Mouse (Mus musculus) myocyte (in vitro differentiated cells): Measurements from ENCODE around the gene Slc37a1. TPM values are rescaled to one million over a fixed set of nuclear protein-coding genes. Genes with fewer than 3 reads are reported as not detected.

Experiments
- H3K27me3 ChIP-seq: one replicate; pipeline ENCODE4 v1.6.1; 2011; ENCODE audit not compliant: control insufficient read depth, insufficient read depth, insufficient read length
- H3K36me3 ChIP-seq: one replicate; pipeline ENCODE4 v1.6.1; 2011; ENCODE audit not compliant: control insufficient read depth, insufficient read depth
- H3K4me2 ChIP-seq: one replicate; pipeline ENCODE4 v1.6.1; 2011; ENCODE audit warnings: low read depth, control low read depth
- H3K4me3 ChIP-seq: one replicate; pipeline ENCODE4 v1.5.1; 2011; ENCODE audit warnings: mild to moderate bottlenecking, control low read depth, moderate library complexity
- H3K79me2 ChIP-seq: one replicate; pipeline ENCODE4 v1.6.1; 2011; ENCODE audit not compliant: control insufficient read depth, insufficient read depth
- H3ac ChIP-seq: one replicate; pipeline ENCODE4 v1.6.1; 2011; ENCODE audit not compliant: control insufficient read depth, insufficient read length
- CEBPB ChIP-seq: IDR thresholded peaks from 2 replicates; pipeline ENCODE4 v1.6.1; 2011; ENCODE audit warnings: mild to moderate bottlenecking, moderate library complexity; ENCODE audit not compliant: poor library complexity, insufficient read depth, severe bottlenecking
- E2F4 ChIP-seq: IDR thresholded peaks from one replicate; pipeline ENCODE4 v1.6.1; 2011; ENCODE audit warnings: mild to moderate bottlenecking, control low read depth, moderate library complexity; ENCODE audit not compliant: insufficient read depth
- MAX ChIP-seq: IDR thresholded peaks from one replicate; pipeline ENCODE4 v1.6.1; 2011; ENCODE audit warnings: low read depth, mild to moderate bottlenecking, control low read depth
- MYOD1 ChIP-seq, 3 experiments: IDR thresholded peaks; one replicate each; pipeline ENCODE4 v1.6.1; 2011; ENCODE audit warnings: control low read depth in 2 of 3, low read depth in 2 of 3, mild to moderate bottlenecking in 2 of 3, moderate library complexity in 1 of 3; ENCODE audit not compliant: insufficient read length in 2 of 3, control insufficient read depth in 1 of 3
- MYOG ChIP-seq, 3 experiments: IDR thresholded peaks; one replicate each; pipeline ENCODE4 v1.6.1; 2011; ENCODE audit warnings: control low read depth in 2 of 3, low read depth in 2 of 3, mild to moderate bottlenecking in 2 of 3; ENCODE audit not compliant: insufficient read length in 2 of 3, control insufficient read depth in 1 of 3, insufficient read depth in 1 of 3
- POLR2A ChIP-seq: IDR thresholded peaks from one replicate; pipeline ENCODE4 v1.6.1; 2011; ENCODE audit warnings: low read depth, mild to moderate bottlenecking, control low read depth, moderate library complexity; ENCODE audit not compliant: insufficient read length
- POLR2AphosphoS2 ChIP-seq: IDR thresholded peaks from one replicate; pipeline ENCODE4 v1.6.1; 2011; ENCODE audit warnings: low read depth, control low read depth; ENCODE audit not compliant: insufficient read length
- REST ChIP-seq: IDR thresholded peaks from one replicate; pipeline ENCODE4 v1.6.1; 2011; ENCODE audit warnings: mild to moderate bottlenecking, control low read depth, moderate library complexity; ENCODE audit not compliant: insufficient read depth, insufficient read length
- SRF ChIP-seq: IDR thresholded peaks from one replicate; pipeline ENCODE4 v1.6.1; 2011; ENCODE audit warnings: low read depth; ENCODE audit not compliant: control insufficient read depth, insufficient read length
- TCF12 ChIP-seq: IDR thresholded peaks from one replicate; pipeline ENCODE4 v1.6.1; 2011; ENCODE audit warnings: mild to moderate bottlenecking, control low read depth; ENCODE audit not compliant: poor library complexity, insufficient read depth, severe bottlenecking
- TCF3 ChIP-seq: IDR thresholded peaks from one replicate; pipeline ENCODE4 v1.6.1; 2011; ENCODE audit warnings: low read depth, control low read depth; ENCODE audit not compliant: insufficient read length
- USF1 ChIP-seq: IDR thresholded peaks from one replicate; pipeline ENCODE4 v1.6.1; 2011; ENCODE audit warnings: low read depth, mild to moderate bottlenecking, control low read depth, moderate library complexity
- polyA plus RNA-seq: library from polyadenylated mRNA; unstranded; fragments of >200 nt; fragmentation: generic; extraction: Trizol; gene quantifications from one replicate; pipeline ENCODE4 v1.2.1, GENCODE M21; 2012; ENCODE audit warnings: missing spikeins

Slc37a1 gene
- polyA plus RNA-seq, 1 experiment: 0.12 TPM

DNA sequence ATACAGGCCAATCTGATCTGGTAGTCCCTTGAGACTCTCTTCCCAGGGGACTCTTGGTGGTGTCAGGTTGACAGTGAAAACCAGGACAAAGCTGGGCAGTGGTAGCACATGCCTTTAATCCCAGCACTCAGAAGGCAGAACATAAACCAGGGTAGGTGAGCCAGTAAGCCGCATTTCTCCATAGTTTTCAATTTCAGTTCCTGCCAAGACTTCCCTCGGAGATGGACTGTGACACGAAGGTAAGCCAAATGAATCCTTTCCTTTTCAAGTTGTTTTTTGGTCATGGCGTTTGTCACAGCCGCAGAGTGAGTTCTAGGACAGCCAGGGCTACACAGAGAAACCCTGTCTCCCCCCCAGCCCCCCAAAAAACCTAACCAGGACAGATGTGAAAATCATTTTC, 105.4 kb downstream of the Slc37a1 start:
- Histone ChIP-seq H3K36me3 (no peaks in the 10 kb centered on the region), H3ac (no peak overlapping the region), H3K4me2 (no peak overlapping the region), H3K27me3 (peaks cover 8% of the 10 kb centered on the region), H3K4me3 (no peak overlapping the region), H3K79me2 (no peaks in the 10 kb centered on the region)
- no peak for TF ChIP-seq TCF3

DNA sequence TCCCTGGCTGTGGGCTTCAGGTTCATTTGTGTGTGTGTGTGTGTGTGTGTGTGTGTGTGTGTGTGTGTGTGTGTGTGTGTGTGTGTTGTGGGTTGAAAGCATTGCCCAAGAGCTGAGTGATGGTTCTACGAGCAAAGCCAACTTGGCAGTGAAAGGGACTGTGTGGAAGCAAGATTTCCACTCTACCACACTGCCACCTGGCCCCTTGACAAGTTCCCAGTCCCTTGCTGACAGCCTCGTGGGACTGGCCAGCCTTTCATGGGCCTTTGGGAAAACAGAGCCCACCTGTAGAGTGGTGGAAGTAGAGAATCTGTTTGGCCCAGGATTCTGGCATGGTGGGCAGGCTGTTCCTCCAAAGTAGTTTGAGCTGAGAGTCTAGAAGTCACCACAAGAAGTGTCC, 107.2 kb downstream of the Slc37a1 start:
- no peaks in the 10 kb centered on the region for H3K27me3 ChIP-seq
- no peak for TF ChIP-seq REST
- TF ChIP-seq CEBPB: no peak
- TF ChIP-seq TCF12: no peak
- TF ChIP-seq TCF3: no peak
- no peak for TF ChIP-seq MYOG (IDR thresholded peaks at IDR 0.05; ENCODE audit: control insufficient read depth in 1 of 3, insufficient read depth in 1 of 3, insufficient read length in 2 of 3, low read depth in 2 of 3)
- no peak for TF ChIP-seq MAX
- no peak for TF ChIP-seq USF1
- no peak for TF ChIP-seq POLR2A
- TF ChIP-seq SRF: no peak
- TF ChIP-seq MYOD1 (IDR thresholded peaks at IDR 0.05; ENCODE audit: control insufficient read depth in 1 of 3, insufficient read length in 2 of 3, low read depth in 2 of 3): no peak
- no peak for TF ChIP-seq POLR2AphosphoS2
- TF ChIP-seq E2F4: no peak
- H3K4me3 ChIP-seq: no peak overlapping the region
- H3ac ChIP-seq: no peak overlapping the region
- H3K4me2 ChIP-seq: no peak overlapping the region
- H3K79me2 ChIP-seq: no peaks in the 10 kb centered on the region
- no peaks in the 10 kb centered on the region for H3K36me3 ChIP-seq

DNA sequence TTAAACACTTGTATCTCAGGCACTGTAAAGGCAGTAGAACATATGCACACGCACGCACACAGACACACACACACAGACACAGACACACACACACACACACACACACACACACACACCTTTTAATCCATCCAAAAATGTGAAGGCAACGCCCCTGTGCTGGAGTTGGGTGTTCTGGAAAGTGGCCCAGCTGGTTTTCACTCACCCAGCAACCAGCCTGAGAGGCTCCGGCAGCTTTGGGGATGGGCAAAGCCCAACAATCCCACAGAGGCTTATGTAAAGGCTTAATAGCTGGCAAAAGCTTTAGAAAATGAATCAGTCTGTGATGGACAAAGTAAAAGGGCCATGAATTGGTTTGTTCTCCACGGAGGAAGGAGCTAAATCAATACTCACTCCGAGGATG, 113.7 kb downstream of the Slc37a1 start:
- H3ac ChIP-seq: no peak overlapping the region
- H3K4me2 ChIP-seq: no peak overlapping the region
- no peaks in the 10 kb centered on the region for H3K36me3 ChIP-seq
- TF ChIP-seq POLR2A (no peak), MAX (no peak), MYOG (IDR thresholded peaks at IDR 0.05; ENCODE audit: control insufficient read depth in 1 of 3, insufficient read depth in 1 of 3, insufficient read length in 2 of 3, low read depth in 2 of 3) (no peak), POLR2AphosphoS2 (no peak), USF1 (no peak), MYOD1 (IDR thresholded peaks at IDR 0.05; ENCODE audit: control insufficient read depth in 1 of 3, insufficient read length in 2 of 3, low read depth in 2 of 3) (no peak), E2F4 (no peak), SRF (no peak), TCF12 (no peak), REST (no peak), CEBPB (no peak)
- H3K27me3 ChIP-seq: peaks cover 5% of the 10 kb centered on the region
- no peaks in the 10 kb centered on the region for H3K79me2 ChIP-seq
- H3K4me3 ChIP-seq: no peak overlapping the region

Other genes starting within 250 kb of the Slc37a1 start
- gene Abcg1, start 229.1 kb upstream of the Slc37a1 start, polyA plus RNA-seq: 0.94 TPM
- gene Tff3, start 157.1 kb upstream of the Slc37a1 start, polyA plus RNA-seq: not detected
- not detected for gene Tff2, start 142.5 kb upstream of the Slc37a1 start, polyA plus RNA-seq
- 0.85 TPM for gene Tff1, start 121.5 kb upstream of the Slc37a1 start, polyA plus RNA-seq
- gene Tmprss3, start 87.8 kb upstream of the Slc37a1 start, polyA plus RNA-seq: not detected
- not detected for gene Ubash3a, start 78.9 kb upstream of the Slc37a1 start, polyA plus RNA-seq
- 0.30 TPM for gene Rsph1, start 9.4 kb upstream of the Slc37a1 start, polyA plus RNA-seq
- gene Pde9a, start 99.4 kb downstream of the Slc37a1 start, polyA plus RNA-seq: 0.14 TPM
- gene Wdr4, start 233.2 kb downstream of the Slc37a1 start, polyA plus RNA-seq: 26.1 TPM
- 469 TPM for gene Ndufv3, start 233.3 kb downstream of the Slc37a1 start, polyA plus RNA-seq